In genomic region chr15:81810150-81810549, GRCm38 (mm10) we compare ENCODE assay signal across 8 mouse cellular contexts. TPM values are rescaled to one million over a fixed set of nuclear protein-coding genes. Genes with fewer than 3 reads are reported as not detected.
DNase-seq lines count a peak whose midpoint lies in the region; TF ChIP-seq lines count a peak whose summit lies in the region.

No protein-coding gene starts in this region.

- intact Hi-C loops in gastrocnemius, postnatal 14 days (cut with DNase I; ENCODE audit: low total_unique reads): no loop called here
- intact Hi-C loops in left cerebral cortex, adult 2 months (cut with DNase I): loop anchor here (2.0 kb wide), 2 partner anchors 47 to 65 kb away; partner anchors contain the start of genes Rangap1 and Zc3h7b

- peak overlapping the region; percentile 52 for H3K4me3 ChIP-seq in cortical plate, adult 2 months (ENCODE audit: insufficient read depth, low read length)
- H3K4me3 ChIP-seq in left cerebral cortex, adult 2 months: peak overlapping the region; percentile 73

- peaks cover 19% of the 10 kb centered on the region for H3K4me1 ChIP-seq in cortical plate, adult 2 months (ENCODE audit: control insufficient read depth, insufficient read depth, low read length)

- H3K27ac ChIP-seq in cortical plate, adult 2 months (ENCODE audit: insufficient read depth, low read length): peak overlapping the region; percentile 98
- peak overlapping the region; percentile 99 for H3K27ac ChIP-seq in left cerebral cortex, adult 2 months

- peak; percentile 99 for DNase-seq in adipocyte (ENCODE audit: low spot score)
- DNase-seq in gastrocnemius, postnatal 14 days: peak; percentile 96
- DNase-seq in induced T-regulatory cell, adult 2 months (ENCODE audit: low read depth): peak; percentile 73
- peak; percentile 68 to 74 for DNase-seq in left cerebral cortex, adult 2 months (ENCODE audit: extremely low spot score in 1 of 2, low spot score in 2 of 2)
- peak; percentile 91 to 95 for DNase-seq in lung, postnatal 4 days
- DNase-seq in right cerebral cortex, postnatal 25 days: peak; percentile 74
- DNase-seq in yolk sac, embryonic 10.5 days (ENCODE audit: low spot score): peak; percentile 77

- peak; percentile 65 for TF ChIP-seq POLR2A in cortical plate, adult 2 months (IDR thresholded peaks at IDR 0.05; ENCODE audit: extremely low read depth, insufficient read depth, low read length)

- no peak for TF ChIP-seq CTCF in cortical plate, adult 2 months (IDR thresholded peaks at IDR 0.05; ENCODE audit: extremely low read depth, insufficient read depth, low read length)
- TF ChIP-seq CTCF in left cerebral cortex, adult 2 months (IDR thresholded peaks at IDR 0.05): no peak

RNA-seq across cellular contexts. Expression of gene Tef, which starts 7.9 kb away (rescaled TPM):
- polyA plus RNA-seq in cortical plate, adult 2 months (2012; rRNA removed): 318 and 326 TPM in 2 replicates
- 100 to 1,000 TPM; 101 to 115 TPM for total RNA-seq in gastrocnemius, postnatal 14 days (2021)
- total RNA-seq in left cerebral cortex, adult 2 months (2021): 100 to 1,000 TPM; 220 to 228 TPM

RNA-seq across cellular contexts. Expression of gene Tob2, which starts 48.4 kb away (rescaled TPM):
- polyA plus RNA-seq in cortical plate, adult 2 months (2012; rRNA removed): 19.9 and 21.0 TPM in 2 replicates
- 100 to 1,000 TPM in 1 of 2 experiments, 10 to 100 TPM in 1; 44.8 to 106 TPM for total RNA-seq in gastrocnemius, postnatal 14 days (2021)
- total RNA-seq in left cerebral cortex, adult 2 months (2021): 10 to 100 TPM; 34.8 to 41.4 TPM

Comparison
In these comparisons a context has a peak if more than half of its experiments do, and no peak if none do; other contexts are left out.
1. Peak in every context shown above with its lines: DNase-seq, H3K4me3 ChIP-seq and H3K27ac ChIP-seq.